Mouse (Mus musculus): ENCODE measurements around the gene Trim69.

The Trim69 gene

GRCm38 (mm10) chr2:122160680-122161079 lies at the start of gene Trim69:
Trim69 (plus strand) TSS chr2:122160700.
- CTCF ChIA-PET: no interaction called here

GRCm38 (mm10) chr2:122116888-122117287 lies 43.6 kb upstream of the Trim69 start:
- CTCF ChIA-PET: no interaction called here

- CTCF ChIA-PET: no interaction called here
Observed at GRCm38 (mm10) chr2:122117961-122118958, 42.2 kb upstream of the Trim69 start, which contains the start of gene Spg11. Spg11 (minus strand) TSS chr2:122118386.

GRCm38 (mm10) chr2:122125680-122126572 lies 34.6 kb upstream of the Trim69 start:
- CTCF ChIA-PET: interaction anchor here (0.9 kb wide), 1 partner anchor 26 kb away, joined by 3 read pairs; no protein-coding TSS in a partner anchor

GRCm38 (mm10) chr2:122126765-122127347 lies 33.6 kb upstream of the Trim69 start:
- CTCF ChIA-PET: interaction anchor here (0.6 to 0.9 kb wide), 2 partner anchors 25 to 27 kb away, joined by 3 to 7 read pairs; no protein-coding TSS in a partner anchor

- CTCF ChIA-PET: no interaction called here
Observed at GRCm38 (mm10) chr2:122127635-122128034, 32.9 kb upstream of the Trim69 start.

- CTCF ChIA-PET: no interaction called here
Observed at GRCm38 (mm10) chr2:122132078-122132477, 28.4 kb upstream of the Trim69 start.

- CTCF ChIA-PET: no interaction called here
Observed at GRCm38 (mm10) chr2:122132618-122133017, 27.9 kb upstream of the Trim69 start.

- CTCF ChIA-PET: no interaction called here
Observed at GRCm38 (mm10) chr2:122137839-122138465, 22.5 kb upstream of the Trim69 start.

GRCm38 (mm10) chr2:122140815-122141214 lies 19.7 kb upstream of the Trim69 start:
- CTCF ChIA-PET: no interaction called here

GRCm38 (mm10) chr2:122141332-122141967 lies 19.1 kb upstream of the Trim69 start:
- CTCF ChIA-PET: no interaction called here

- CTCF ChIA-PET: interaction anchor here (0.7 kb wide), 1 partner anchor 14 kb away, joined by 5 read pairs; no protein-coding TSS in a partner anchor
Observed at GRCm38 (mm10) chr2:122143111-122143510, 17.4 kb upstream of the Trim69 start.

GRCm38 (mm10) chr2:122145756-122146155 lies 14.7 kb upstream of the Trim69 start:
- CTCF ChIA-PET: no interaction called here

- CTCF ChIA-PET: no interaction called here
Observed at GRCm38 (mm10) chr2:122146687-122147086, 13.8 kb upstream of the Trim69 start.

GRCm38 (mm10) chr2:122147508-122148241 lies 12.8 kb upstream of the Trim69 start, which contains the start of gene B2m:
B2m (plus strand) TSS chr2:122147686.
- CTCF ChIA-PET: no interaction called here

- CTCF ChIA-PET: interaction anchor here (0.6 to 1.1 kb wide), 2 partner anchors 29 to 105 kb away, joined by 3 to 6 read pairs; no protein-coding TSS in a partner anchor
Observed at GRCm38 (mm10) chr2:122148242-122148917, 12.1 kb upstream of the Trim69 start.

GRCm38 (mm10) chr2:122149316-122149715 lies 11.2 kb upstream of the Trim69 start:
- CTCF ChIA-PET: interaction anchor here (1.1 to 1.5 kb wide), 2 partner anchors 12 to 30 kb away, joined by 3 to 6 read pairs; no protein-coding TSS in a partner anchor

- CTCF ChIA-PET: interaction anchor here (1.5 kb wide), 1 partner anchor 12 kb away, joined by 6 read pairs; no protein-coding TSS in a partner anchor
Observed at GRCm38 (mm10) chr2:122149716-122150115, 10.8 kb upstream of the Trim69 start.

GRCm38 (mm10) chr2:122151221-122151620 lies 9.3 kb upstream of the Trim69 start:
- CTCF ChIA-PET: no interaction called here

Measured in spleen, embryonic (tissue).